Mouse (Mus musculus) Patski (cell line): ENCODE data around the gene Tceanc2. TPM values are rescaled to one million over a fixed set of nuclear protein-coding genes. Genes with fewer than 3 reads are reported as not detected.

Source experiments
- ATAC-seq: fragments of 100-300 bp; one replicate; pipeline ENCODE4 v1.8.0; 2021
- CTCF ChIA-PET: fragments of 350-600 bp; sonication (Branson Sonifier 250); formaldehyde crosslinking; loops from one replicate; lab custom pipeline; 2022; ENCODE audit warnings: inconsistent platforms; lab: Charles Lee
- POLR2A ChIA-PET: fragments of 350-600 bp; sonication (Branson Sonifier 250); formaldehyde crosslinking; loops from one replicate; lab custom pipeline; 2022; ENCODE audit warnings: antibody characterized with exemption, inconsistent platforms; lab: Charles Lee
- DNase-seq: peaks from one replicate; pipeline ENCODE4 v3.0.0-alpha.2; 2011; ENCODE audit warnings: low read depth, low spot score
- H3K27me3 ChIP-seq: fragments of 371-371 bp; one replicate; pipeline ENCODE4 v1.5.1; 2021
- CTCF ChIP-seq: fragments of 100-300 bp; IDR thresholded peaks from one replicate; pipeline ENCODE4 v1.5.1; 2021
- in situ Hi-C: fragments of 300-500 bp; cut with MboI; formaldehyde crosslinking; loops from 3 replicates; pipeline ENCODE4 v1.11.1; 2018; ENCODE audit warnings: low pct_unique_long_range_greater_than_20kb, mixed read lengths
- polyA plus RNA-seq: library from polyadenylated mRNA; unstranded; gene quantifications from one replicate; pipeline ENCODE4 v1.2.3, GENCODE M21; 2021

Tceanc2 gene
- polyA plus RNA-seq, 1 experiment from 2014 or later: 31.2 TPM

- no peak for ATAC-seq
- ChIA-PET POLR2A (no interaction called here), CTCF (no interaction called here)
- no peak for DNase-seq
- no peaks in the 10 kb centered on the region for H3K27me3 ChIP-seq
- no peak for TF ChIP-seq CTCF
- in situ Hi-C loops: no loop called here
Observed at GRCm38 (mm10) chr4:107084343-107084742, 94.6 kb downstream of the Tceanc2 start.

Other genes with a start within 250 kb of the Tceanc2 start
- 48.8 TPM for gene Mrpl37, start 112.2 kb downstream of the Tceanc2 start, polyA plus RNA-seq
- 4.3 TPM for gene Cyb5rl, start 112.1 kb downstream of the Tceanc2 start, polyA plus RNA-seq
- not detected for gene Cdcp2, start 82.2 kb downstream of the Tceanc2 start, polyA plus RNA-seq
- 401 TPM for gene Tmem59, start 717 bp downstream of the Tceanc2 start, polyA plus RNA-seq
- gene Ldlrad1, start 30.1 kb upstream of the Tceanc2 start, polyA plus RNA-seq: not detected
- gene Lrrc42, start 74.4 kb upstream of the Tceanc2 start, polyA plus RNA-seq: 69.2 TPM
- 32.5 TPM for gene Hspb11, start 74.5 kb upstream of the Tceanc2 start, polyA plus RNA-seq
- not detected for gene Dio1, start 128.1 kb upstream of the Tceanc2 start, polyA plus RNA-seq
- 33.4 TPM for gene Yipf1, start 135.2 kb upstream of the Tceanc2 start, polyA plus RNA-seq
- 20.9 TPM for gene Ndc1, start 188.7 kb upstream of the Tceanc2 start, polyA plus RNA-seq